Mouse (Mus musculus) G1E (cell line): Measurements from ENCODE around the gene Kdelr2.

ENCODE experiments used
- CTCF ChIP-seq: IDR thresholded peaks from 2 replicates; pipeline ENCODE4 v1.5.1; 2012; ENCODE audit warnings: low read depth, low read length, inconsistent platforms, mixed read lengths
- GATA1 ChIP-seq: IDR thresholded peaks from 2 replicates; pipeline ENCODE4 v1.6.1; 2012; ENCODE audit warnings: borderline replicate concordance, low read length, inconsistent platforms, mixed read lengths

- no peak for TF ChIP-seq CTCF
- no peak for TF ChIP-seq GATA1
Observed at GRCm38 (mm10) chr5:143410841-143411395, 7.3 kb downstream of the Kdelr2 start.
